10 mouse cellular contexts compared by ENCODE assay signal in the genomic region with DNA sequence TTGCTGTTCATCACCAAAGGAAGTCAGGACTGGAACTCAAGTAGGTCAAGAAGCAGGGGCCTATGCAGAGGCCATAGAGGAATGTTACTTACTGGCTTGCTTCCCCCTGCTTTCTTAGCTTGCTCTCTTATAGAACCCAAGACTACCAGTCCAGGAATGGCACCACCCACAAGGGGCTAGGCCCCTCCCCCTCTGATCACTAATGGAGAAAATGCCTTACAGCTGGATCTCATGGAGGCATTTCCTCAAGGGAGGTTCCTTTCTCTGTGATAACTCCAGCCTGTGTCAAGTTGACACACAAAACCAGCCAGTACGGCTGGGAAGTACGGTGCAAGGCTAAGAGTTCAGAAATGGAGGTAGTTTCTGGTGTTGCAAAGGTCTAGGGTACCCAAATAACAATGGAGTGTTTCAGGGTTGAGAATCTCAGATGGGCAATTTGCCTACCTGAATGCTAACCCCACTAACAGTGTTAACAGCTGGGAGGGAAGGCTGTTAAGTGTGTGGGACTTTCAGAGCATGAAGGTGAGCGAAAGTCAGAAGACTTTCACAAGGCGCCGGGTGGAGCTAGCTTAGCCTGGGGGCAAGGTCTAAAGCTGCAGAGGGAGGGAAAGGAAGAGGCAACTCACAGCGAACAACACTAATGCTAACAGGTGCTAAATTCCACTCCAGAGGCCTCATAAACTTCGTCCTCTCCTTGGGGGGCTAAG. TPM values are rescaled to one million over a fixed set of nuclear protein-coding genes. Genes with fewer than 3 reads are reported as not detected.
DNase-seq lines count a peak whose midpoint lies in the region; ATAC-seq lines count a peak whose summit lies in the region.
"Had no signal": no experiment of that assay in that cellular context is flagged by ENCODE, and none has a peak within 500 bp of the region (broad histone marks: within the 10 kb centered on the region; RNA-seq: fewer than 3 reads in every experiment).

No protein-coding gene starts in this region.

- H3K27me3 ChIP-seq in lung, embryonic 15.5 days: peaks cover 42% of the 10 kb centered on the region
- H3K27me3 ChIP-seq in stomach, embryonic 15.5 days (replicated peaks): peaks cover 6% of the 10 kb centered on the region; the same call in 1 of the 2 replicates
- peaks cover 24% of the 10 kb centered on the region for H3K27me3 ChIP-seq in forebrain, embryonic 11.5 days (ENCODE audit: control insufficient read depth, insufficient read depth, low read length)

- no peak overlapping the region for H3K4me2 ChIP-seq in lung, embryonic 15.5 days
- no peak overlapping the region for H3K4me2 ChIP-seq in stomach, embryonic 15.5 days
- H3K4me2 ChIP-seq in forebrain, embryonic 11.5 days (ENCODE audit: low read depth, low read length, severe bottlenecking): no peak overlapping the region

- H3K36me3 ChIP-seq in lung, embryonic 15.5 days: no peaks in the 10 kb centered on the region
- H3K36me3 ChIP-seq in stomach, embryonic 15.5 days: no peaks in the 10 kb centered on the region
- no peaks in the 10 kb centered on the region for H3K36me3 ChIP-seq in forebrain, embryonic 11.5 days (ENCODE audit: control insufficient read depth, insufficient read depth, low read length)
- H3K36me3 ChIP-seq: heart, embryonic 10.5 days; midbrain, embryonic 15.5 days had no signal

- H3K4me1 ChIP-seq in lung, embryonic 15.5 days: peaks cover 27% of the 10 kb centered on the region
- H3K4me1 ChIP-seq in stomach, embryonic 15.5 days: peaks cover 32% of the 10 kb centered on the region
- peaks cover 16% of the 10 kb centered on the region for H3K4me1 ChIP-seq in forebrain, embryonic 11.5 days (replicated peaks; ENCODE audit: control insufficient read depth, insufficient read depth, low read length)

- no peak overlapping the region for H3K4me3 ChIP-seq in lung, embryonic 15.5 days
- H3K4me3 ChIP-seq in stomach, embryonic 15.5 days (replicated peaks): no peak overlapping the region
- no peak overlapping the region for H3K4me3 ChIP-seq in forebrain, embryonic 11.5 days (ENCODE audit: low read depth, low read length)
- H3K4me3 ChIP-seq: midbrain, embryonic 15.5 days had no signal

- no peak for ATAC-seq in lung, embryonic 15.5 days (ENCODE audit: borderline replicate concordance, extremely low read depth, low FRiP score, low TSS enrichment)
- no peak for ATAC-seq in stomach, embryonic 15.5 days (ENCODE audit: insufficient read depth, low FRiP score, low read depth)
- ATAC-seq in forebrain, embryonic 11.5 days (replicated peaks; ENCODE audit: low FRiP score): no peak

- 0 out of 2 replicates have a peak overlapping the region, but pooled peaks have one; percentile 8 for H3K27ac ChIP-seq in lung, embryonic 15.5 days
- peak overlapping the region; percentile 51 for H3K27ac ChIP-seq in stomach, embryonic 15.5 days
- H3K27ac ChIP-seq in forebrain, embryonic 11.5 days (ENCODE audit: low read depth, low read length): no peak overlapping the region
- H3K27ac ChIP-seq: heart, embryonic 10.5 days; midbrain, embryonic 15.5 days had no signal

- no peaks in the 10 kb centered on the region for H3K9me3 ChIP-seq in lung, embryonic 15.5 days
- no peaks in the 10 kb centered on the region for H3K9me3 ChIP-seq in stomach, embryonic 15.5 days
- H3K9me3 ChIP-seq in forebrain, embryonic 11.5 days (ENCODE audit: control insufficient read depth, low read length): no peaks in the 10 kb centered on the region
- H3K9me3 ChIP-seq: heart, embryonic 10.5 days; midbrain, embryonic 15.5 days had no signal

- no peak overlapping the region for H3K9ac ChIP-seq in lung, embryonic 15.5 days
- H3K9ac ChIP-seq in stomach, embryonic 15.5 days: no peak overlapping the region
- no peak overlapping the region for H3K9ac ChIP-seq in forebrain, embryonic 11.5 days (ENCODE audit: low read length)
- H3K9ac ChIP-seq: midbrain, embryonic 15.5 days had no signal

- 35% methylated on average over 7 of the region's 7 CpGs for WGBS in lung, embryonic 15.5 days
- WGBS in stomach, embryonic 15.5 days: 43% methylated on average over 7 of the region's 7 CpGs
- WGBS in forebrain, embryonic 11.5 days: 19% methylated on average over 7 of the region's 7 CpGs

- peak; percentile 38 for DNase-seq in cerebellum, adult 8-10 months
- DNase-seq in cerebellum, postnatal 4 days (ENCODE audit: low spot score in 2 of 2): no peak
- no peak for DNase-seq in lung, postnatal 4 days
- DNase-seq in kidney, adult 9 months: peak; percentile 95
- no peak for DNase-seq in B cell, adult 2 months
- DNase-seq in forebrain, embryonic 11.5 days (ENCODE audit: low spot score): no peak

RNA-seq across cellular contexts. Expression of a gene that starts 8.2 kb away (rescaled TPM):
- polyA plus RNA-seq in lung, embryonic 15.5 days (2015; fragmentation: Nextera tagmentation; extraction: Ambion mirVana): 5.6 and 6.1 TPM in 2 replicates
- 6.8 and 8.1 TPM in 2 replicates for polyA plus RNA-seq in stomach, embryonic 15.5 days (2015; fragmentation: Nextera tagmentation; extraction: Ambion mirVana)
- 0.86 and 0.91 TPM in 2 replicates for polyA plus RNA-seq in forebrain, embryonic 11.5 days (2014; fragmentation: Nextera tagmentation; extraction: Ambion mirVana)

Comparison
In these comparisons a context has a peak if more than half of its experiments do, and no peak if none do; other contexts are left out.
1. DNase-seq: peak in cerebellum, adult 8-10 months (single experiment) and kidney, adult 9 months (single experiment); none in cerebellum, postnatal 4 days (0 of 2), lung, postnatal 4 days (0 of 2), B cell, adult 2 months (0 of 2) and forebrain, embryonic 11.5 days (single experiment).